9 mouse cellular contexts compared by ENCODE assay signal in genomic region chr3:81039131-81039653, GRCm38 (mm10). TPM values are rescaled to one million over a fixed set of nuclear protein-coding genes. Genes with fewer than 3 reads are reported as not detected.
A peak's percentile ranks its signal among the peaks of the same experiment; 100 is the strongest.
DNase-seq lines count a peak whose midpoint lies in the region; ATAC-seq and TF ChIP-seq lines count a peak whose summit lies in the region.
"Had no signal": no experiment of that assay in that cellular context is flagged by ENCODE, and none has a peak within 500 bp of the region (broad histone marks: within the 10 kb centered on the region; RNA-seq: fewer than 3 reads in every experiment).

No protein-coding gene starts in this region.

- peak overlapping the region; percentile 91 for H3K4me2 ChIP-seq in lung, embryonic 14.5 days
- H3K4me2 ChIP-seq in intestine, embryonic 14.5 days (ENCODE audit: low read length) = peak overlapping the region; percentile 83
- no peak overlapping the region for H3K4me2 ChIP-seq in liver, postnatal 0 days (ENCODE audit: low read depth, low read length)

- no peak overlapping the region for H3K27ac ChIP-seq in lung, embryonic 14.5 days (ENCODE audit: low read depth)
- no peak overlapping the region for H3K27ac ChIP-seq in intestine, embryonic 14.5 days (ENCODE audit: low read depth)
- no peak overlapping the region for H3K27ac ChIP-seq in liver, postnatal 0 days (ENCODE audit: low read depth)

- 40% methylated on average over 2 of the region's 2 CpGs for WGBS in lung, embryonic 14.5 days
- 33% methylated on average over 2 of the region's 2 CpGs for WGBS in intestine, embryonic 14.5 days
- 44% methylated on average over 2 of the region's 2 CpGs for WGBS in liver, postnatal 0 days (ENCODE audit: insufficient replicate concordance)

- peak; percentile 80 for DNase-seq in lung, embryonic 14.5 days
- no peak for DNase-seq in lung, adult 18-20 months
- DNase-seq in brain, adult 2 months (ENCODE audit: low read depth, low spot score) = peak; percentile 78
- peak; percentile 15 to 24 for DNase-seq in frontal cortex, postnatal 25 days (ENCODE audit: low spot score in 2 of 2)
- DNase-seq in intestine, embryonic 14.5 days (ENCODE audit: low spot score) = peak; percentile 70
- no peak for DNase-seq in liver, postnatal 0 days
- peak; percentile 41 for DNase-seq in right cerebral cortex, adult 18-20 months
- no peak for DNase-seq in ovary, postnatal 10 days (ENCODE audit: low spot score)

- 0 out of 2 replicates have a peak, but pooled peaks cover 4% of the 10 kb centered on the region for H3K4me1 ChIP-seq in lung, embryonic 14.5 days (ENCODE audit: insufficient read depth)
- H3K4me1 ChIP-seq in intestine, embryonic 14.5 days (replicated peaks; ENCODE audit: control insufficient read depth, insufficient read depth, low read length) = no peaks in the 10 kb centered on the region; the same call in 1 of the 2 replicates
- no peaks in the 10 kb centered on the region; the same call in 1 of the 2 replicates for H3K4me1 ChIP-seq in liver, postnatal 0 days (ENCODE audit: insufficient read depth)

- no peaks in the 10 kb centered on the region for H3K36me3 ChIP-seq in lung, embryonic 14.5 days (ENCODE audit: insufficient read depth)
- H3K36me3 ChIP-seq in intestine, embryonic 14.5 days (ENCODE audit: control insufficient read depth, insufficient read depth, low read length) = no peaks in the 10 kb centered on the region
- no peaks in the 10 kb centered on the region for H3K36me3 ChIP-seq in liver, postnatal 0 days (replicated peaks; ENCODE audit: insufficient read depth, low read length)

- TF ChIP-seq EP300 in liver, postnatal 0 days (IDR thresholded peaks at IDR 0.05; ENCODE audit: low read depth) = no peak

- 0 out of 2 replicates have a peak overlapping the region, but pooled peaks have one; percentile 70 for H3K4me3 ChIP-seq in lung, embryonic 14.5 days (ENCODE audit: low read depth, low read length)
- H3K4me3 ChIP-seq in intestine, embryonic 14.5 days (ENCODE audit: low read depth, low read length) = peak overlapping the region; percentile 78
- H3K4me3 ChIP-seq in liver, postnatal 0 days (ENCODE audit: low read depth, low read length) = no peak overlapping the region
- H3K4me3 ChIP-seq: erythroblast, embryonic 14.5 days had no signal

- TF ChIP-seq CTCF in lung, embryonic 14.5 days (IDR thresholded peaks at IDR 0.05; ENCODE audit: low read depth) = peak; percentile 72
- peak; percentile 66 for TF ChIP-seq CTCF in liver, postnatal 0 days (IDR thresholded peaks at IDR 0.05; ENCODE audit: low read depth)

- no peak for ATAC-seq in lung, embryonic 14.5 days (ENCODE audit: insufficient read depth)
- ATAC-seq in intestine, embryonic 14.5 days (replicated peaks; ENCODE audit: low FRiP score, low TSS enrichment, low read depth) = no peak
- ATAC-seq in liver, postnatal 0 days = no peak

- H3K9ac ChIP-seq in lung, embryonic 14.5 days = no peak overlapping the region
- no peak overlapping the region for H3K9ac ChIP-seq in intestine, embryonic 14.5 days (ENCODE audit: low read length)
- no peak overlapping the region for H3K9ac ChIP-seq in liver, postnatal 0 days (replicated peaks)

- H3K9me3 ChIP-seq in lung, embryonic 14.5 days (ENCODE audit: low read depth, low read length) = no peaks in the 10 kb centered on the region
- H3K9me3 ChIP-seq in intestine, embryonic 14.5 days (ENCODE audit: control insufficient read depth, low read length) = no peaks in the 10 kb centered on the region
- no peaks in the 10 kb centered on the region for H3K9me3 ChIP-seq in liver, postnatal 0 days (ENCODE audit: low read length)

- no peaks in the 10 kb centered on the region; the same call in 1 of the 2 replicates for H3K27me3 ChIP-seq in lung, embryonic 14.5 days (ENCODE audit: insufficient read depth, low read length)
- no peaks in the 10 kb centered on the region for H3K27me3 ChIP-seq in intestine, embryonic 14.5 days (replicated peaks; ENCODE audit: control insufficient read depth, insufficient read depth, low read length)
- peaks cover 32% of the 10 kb centered on the region for H3K27me3 ChIP-seq in liver, postnatal 0 days (ENCODE audit: insufficient read depth, low read length)

RNA-seq across cellular contexts. Expression of gene Pdgfc, which starts 3.0 kb away (rescaled TPM):
- 18.7 and 18.8 TPM in 2 replicates for polyA plus RNA-seq in lung, embryonic 14.5 days (2014; fragmentation: Nextera tagmentation; extraction: Ambion mirVana)
- polyA plus RNA-seq in intestine, embryonic 14.5 days (2014; fragmentation: Nextera tagmentation; extraction: Ambion mirVana) = 22.8 and 25.9 TPM in 2 replicates
- polyA plus RNA-seq in liver, postnatal 0 days (2015; fragmentation: Nextera tagmentation; extraction: Ambion mirVana) = 0.88 and 0.91 TPM in 2 replicates
- polyA plus RNA-seq: erythroblast, embryonic 14.5 days had no signal

Comparison
In these comparisons a context has a peak if more than half of its experiments do, and no peak if none do; other contexts are left out.
1. DNase-seq: peak in lung, embryonic 14.5 days (single experiment), brain, adult 2 months (single experiment), frontal cortex, postnatal 25 days (2 of 2), intestine, embryonic 14.5 days (single experiment) and right cerebral cortex, adult 18-20 months (single experiment); none in lung, adult 18-20 months (0 of 2), liver, postnatal 0 days (single experiment) and ovary, postnatal 10 days (single experiment).
2. RNA of gene Pdgfc, which starts 3.0 kb away (polyA plus RNA-seq): 22.8 to 25.9 TPM in intestine, embryonic 14.5 days and 18.7 to 18.8 TPM in lung, embryonic 14.5 days; 0.88 to 0.91 TPM in liver, postnatal 0 days; every median in the first group is over 10 times any median in the second.